Mouse (Mus musculus) lung, adult 2 months (tissue): Measurements from ENCODE around the gene Lrriq4. TPM values are rescaled to one million over a fixed set of nuclear protein-coding genes. Genes with fewer than 3 reads are reported as not detected.

Experiments used
- DNase-seq: peaks from one replicate; pipeline ENCODE4 v3.0.0; 2022
- H3K4me1 ChIP-seq: fragments of 200-500 bp; 2 replicates; pipeline ENCODE4 v1.6.1; 2011; ENCODE audit warnings: low read length; ENCODE audit not compliant: control insufficient read depth, insufficient read depth
- H3K4me3 ChIP-seq: fragments of 200-500 bp; replicated peaks from 2 replicates; pipeline ENCODE3; 2011; ENCODE audit warnings: low read depth, mild to moderate bottlenecking, control low read depth, low read length; ENCODE audit errors: extremely low read depth
- CTCF ChIP-seq: fragments of 200-500 bp; IDR thresholded peaks from 2 replicates; pipeline ENCODE4 v1.5.1; 2011; ENCODE audit warnings: mild to moderate bottlenecking, low read length, control low read depth; ENCODE audit not compliant: insufficient read depth
- POLR2A ChIP-seq: fragments of 200-500 bp; IDR thresholded peaks from 2 replicates; pipeline ENCODE4 v1.6.1; 2011; ENCODE audit warnings: low read depth, mild to moderate bottlenecking, control low read depth, low read length, borderline replicate concordance; ENCODE audit errors: extremely low read depth
- WGBS: fragments of 180-500 bp; shearing (Covaris S2); methylation state at CpG from one replicate; pipeline ENCODE4 v1.1.7; 2018; 5-methylcytosine and 5-hydroxymethylcytosine counted together
- polyA plus RNA-seq: library from polyadenylated mRNA; depleted of rRNA; stranded (reverse); fragments of >200 nt; gene quantifications from 2 replicates; pipeline ENCODE4 v1.2.3, GENCODE M21; 2012; rRNA removed

The Lrriq4 gene
- polyA plus RNA-seq, result not detected in 2 replicates

DNA sequence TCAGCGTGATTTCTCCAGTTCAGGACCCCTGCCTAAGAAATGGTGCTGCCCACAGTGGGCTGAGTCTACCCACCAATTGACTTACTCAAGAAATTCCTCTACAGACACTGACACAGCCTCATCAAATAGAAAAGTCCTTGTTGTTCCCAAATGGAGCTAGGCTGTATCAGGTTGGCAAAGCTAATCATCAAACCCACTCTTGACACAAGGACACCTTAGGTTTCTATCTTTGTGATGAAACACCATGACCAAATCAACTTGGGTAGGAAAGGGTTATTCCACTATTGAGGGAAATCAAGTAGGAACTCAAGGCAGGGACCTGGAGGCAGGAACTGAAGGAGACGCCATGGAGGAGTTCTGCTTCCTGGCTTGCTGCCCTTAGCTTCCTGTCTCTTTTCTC is at the start of gene Lrriq4:
Gene Lrriq4 (plus strand): TSS at position 301 of the 400 bp plus-strand sequence.
- no peak within 1 kb of the TSS for H3K4me3 ChIP-seq
- WGBS, result 55% methylated on average over 2 of the region's 2 CpGs
- TF ChIP-seq CTCF (no peak), POLR2A (no peak)
- no peak for DNase-seq
- no peaks in the 10 kb centered on the region for H3K4me1 ChIP-seq

- DNase-seq, result peak; percentile 48
- Histone ChIP-seq H3K4me3 (peak overlapping the region; percentile 90), H3K4me1 (no peaks in the 10 kb centered on the region)
- WGBS, result 1% methylated on average over 62 of the region's 62 CpGs
- TF ChIP-seq POLR2A (no peak), CTCF (no peak)
Observed at GRCm38 (mm10) chr3:30595111-30595832, 49.0 kb upstream of the Lrriq4 start.

DNA sequence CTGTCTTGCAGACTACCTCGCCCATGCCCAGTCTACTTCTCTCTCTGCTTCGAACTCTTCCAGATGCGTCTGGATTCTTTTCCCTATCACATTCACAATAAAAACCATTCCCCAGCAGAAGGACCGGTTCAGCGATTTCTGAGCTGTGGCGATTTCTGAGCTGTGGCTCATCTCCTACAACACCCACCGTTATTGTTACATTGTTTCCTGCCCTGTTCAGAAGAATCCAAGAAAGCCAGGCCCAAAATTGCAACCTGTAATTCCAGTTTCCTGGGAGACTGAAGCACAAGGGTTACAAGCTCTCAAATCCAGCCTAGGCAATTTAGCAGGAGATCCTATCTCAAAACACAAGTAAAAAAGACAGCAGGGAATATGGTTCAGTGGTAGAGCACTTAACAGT is 47.0 kb upstream of the Lrriq4 start:
- 87% methylated on average over 7 of the region's 7 CpGs for WGBS
- no peak overlapping the region for H3K4me3 ChIP-seq
- no peaks in the 10 kb centered on the region for H3K4me1 ChIP-seq
- TF ChIP-seq CTCF (no peak), POLR2A (no peak)
- DNase-seq, result no peak

DNA sequence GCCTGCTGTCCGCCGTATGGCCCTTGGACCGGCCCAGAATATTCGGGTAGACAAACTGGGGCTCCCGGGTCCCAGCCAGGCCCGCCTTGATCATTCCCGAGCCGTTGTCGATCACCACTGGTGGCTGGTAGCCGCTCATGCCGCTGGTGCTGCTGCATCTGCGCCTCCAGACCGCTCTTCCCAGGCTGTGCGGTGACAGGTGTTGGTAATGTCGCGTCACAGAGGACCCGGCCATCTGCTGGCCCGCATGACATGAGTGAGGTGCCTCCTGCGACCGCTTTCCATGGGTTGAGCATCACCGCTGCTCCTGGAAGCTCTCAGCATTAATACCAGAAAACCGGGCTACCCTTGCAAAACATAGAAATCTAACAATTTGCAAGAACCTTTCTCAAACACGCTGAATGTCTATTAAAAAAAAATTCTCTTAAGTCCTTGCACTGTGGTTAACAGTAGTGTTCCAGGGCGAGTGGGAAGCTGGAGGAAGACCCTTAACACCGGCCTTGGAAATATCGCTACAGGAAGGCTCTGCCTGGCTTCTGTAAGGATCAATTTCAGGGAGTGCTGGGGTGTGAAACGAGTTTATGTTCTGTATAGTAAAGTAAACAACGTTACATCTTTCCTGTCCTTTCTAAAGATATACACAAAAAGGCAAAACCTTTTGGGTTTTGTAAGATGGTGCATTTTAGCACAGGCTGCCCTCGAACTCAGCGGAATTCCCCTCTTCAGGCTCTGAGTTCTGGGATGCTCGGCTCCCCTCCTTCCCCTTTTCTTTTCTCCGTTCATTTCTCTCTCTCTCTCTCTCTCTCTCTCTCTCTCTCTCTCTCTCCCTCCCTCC is 44.4 kb upstream of the Lrriq4 start, which contains the start of gene Actrt3:
Gene Actrt3 (minus strand): TSS at position 229 of the 835 bp plus-strand sequence.
- peak; percentile 23 for DNase-seq
- Histone ChIP-seq H3K4me3 (peak within 1 kb of the TSS; percentile 60), H3K4me1 (peaks cover 4% of the 10 kb centered on the region; the same call in 1 of the 2 replicates)
- WGBS, result 8% methylated on average over 32 of the region's 32 CpGs
- no peak for TF ChIP-seq POLR2A
- TF ChIP-seq CTCF, result no peak

DNA sequence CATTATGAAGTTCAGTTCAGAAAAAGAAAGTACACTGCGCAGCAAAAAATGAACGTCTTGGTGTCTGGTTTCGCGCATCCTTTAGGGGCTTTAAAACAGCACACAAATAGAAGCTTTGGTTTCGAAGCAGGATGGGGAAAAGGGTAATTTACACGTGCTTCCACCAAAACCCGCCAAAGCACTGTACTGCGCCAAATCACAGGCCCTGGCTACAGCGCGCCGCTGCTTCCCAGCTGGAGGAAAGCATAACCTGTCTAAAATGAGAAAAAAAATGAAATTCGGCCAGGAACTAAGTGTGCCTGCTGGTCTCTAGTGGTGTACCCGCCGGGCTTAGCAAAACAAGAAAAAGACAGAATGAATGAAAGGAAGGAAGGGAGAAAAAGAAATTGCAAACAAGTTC is 43.6 kb upstream of the Lrriq4 start:
- 2% methylated on average over 14 of the region's 14 CpGs for WGBS
- peaks cover 4% of the 10 kb centered on the region; the same call in 1 of the 2 replicates for H3K4me1 ChIP-seq
- peak; percentile 34 for DNase-seq
- TF ChIP-seq POLR2A, result no peak
- no peak for TF ChIP-seq CTCF
- peak overlapping the region; percentile 60 for H3K4me3 ChIP-seq

DNA sequence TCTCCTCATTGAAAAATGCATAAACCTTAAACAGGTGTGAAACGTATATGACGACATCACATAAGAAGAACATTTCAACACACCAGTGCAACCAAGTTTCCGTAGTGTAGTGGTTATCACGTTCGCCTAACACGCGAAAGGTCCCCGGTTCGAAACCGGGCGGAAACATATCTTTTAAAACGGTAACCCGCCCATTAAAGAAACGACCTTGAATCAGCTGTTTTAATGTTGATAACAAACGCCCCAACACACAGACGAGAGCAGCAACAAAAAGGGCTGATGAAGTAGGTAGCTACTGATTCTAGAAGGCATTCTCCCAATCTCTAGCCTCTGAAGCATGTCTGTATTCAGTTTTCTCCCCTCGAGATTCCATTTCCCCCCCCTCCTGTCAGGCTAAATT is 43.1 kb upstream of the Lrriq4 start:
- TF ChIP-seq POLR2A (no peak), CTCF (no peak)
- Histone ChIP-seq H3K4me3 (peak overlapping the region; percentile 60), H3K4me1 (peaks cover 4% of the 10 kb centered on the region; the same call in 1 of the 2 replicates)
- peak; percentile 82 for DNase-seq
- under 1% methylated on average over 17 of the region's 17 CpGs for WGBS

- WGBS, result under 1% methylated on average over 13 of the region's 13 CpGs
- H3K4me1 ChIP-seq, result peaks cover 4% of the 10 kb centered on the region; the same call in 1 of the 2 replicates
- TF ChIP-seq CTCF (no peak), POLR2A (no peak)
- peak overlapping the region; percentile 86 for H3K4me3 ChIP-seq
- no peak for DNase-seq
Observed at GRCm38 (mm10) chr3:30601610-30602064, 42.7 kb upstream of the Lrriq4 start.

- Histone ChIP-seq H3K4me1 (peaks cover 4% of the 10 kb centered on the region; the same call in 1 of the 2 replicates), H3K4me3 (peak within 1 kb of the TSS; percentile 86)
- DNase-seq, result peak; percentile 99
- WGBS, result under 1% methylated on average over 40 of the region's 40 CpGs
- TF ChIP-seq POLR2A (peak; percentile 95; the same call in 1 of the 2 replicates), CTCF (peak; percentile 50)
Observed at GRCm38 (mm10) chr3:30602065-30602739, 42.1 kb upstream of the Lrriq4 start, which contains the start of gene Mynn. Gene Mynn (plus strand): TSS chr3:30602065.

DNA sequence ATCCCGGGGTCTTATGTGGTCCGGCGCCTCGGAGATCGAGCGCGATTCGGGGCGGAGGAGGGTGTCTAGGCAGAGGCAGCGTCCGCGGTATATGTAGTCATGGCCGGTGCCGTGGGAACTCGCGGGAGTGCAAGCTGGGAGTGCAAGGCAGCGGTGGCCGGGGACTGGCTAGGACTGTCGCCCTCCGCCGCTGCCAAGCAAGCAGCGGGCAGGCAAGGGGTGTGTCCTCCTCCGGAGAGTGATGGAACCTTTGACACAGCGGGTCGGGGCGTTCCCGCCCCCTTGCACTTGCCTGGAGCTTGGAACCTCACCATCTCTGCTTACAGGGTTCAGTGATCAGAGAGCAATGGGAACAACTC is 41.6 kb upstream of the Lrriq4 start:
- TF ChIP-seq CTCF (no peak), POLR2A (no peak)
- peak overlapping the region; percentile 86 for H3K4me3 ChIP-seq
- DNase-seq, result no peak
- WGBS, result under 1% methylated on average over 27 of the region's 27 CpGs
- H3K4me1 ChIP-seq, result peaks cover 4% of the 10 kb centered on the region; the same call in 1 of the 2 replicates
